Mouse (Mus musculus) lung, postnatal 0 days (tissue): ENCODE results near the gene Midn.

ENCODE experiments used
- CTCF ChIP-seq: IDR thresholded peaks from 2 replicates; pipeline ENCODE4 v1.5.1; 2016; ENCODE audit warnings: antibody characterized with exemption, mild to moderate bottlenecking
- EP300 ChIP-seq: IDR thresholded peaks from 2 replicates; pipeline ENCODE4 v1.6.1; 2016; ENCODE audit warnings: antibody characterized with exemption, mild to moderate bottlenecking, control low read depth

- no peak for TF ChIP-seq EP300
- no peak for TF ChIP-seq CTCF
These were observed 23.9 kb downstream of the Midn start for GRCm38 (mm10) chr10:80171760-80172526.
